Mouse (Mus musculus): Measurements from ENCODE around the gene Crlf2. TPM values are rescaled to one million over a fixed set of nuclear protein-coding genes. Genes with fewer than 3 reads are reported as not detected.

The Crlf2 gene
- polyA plus RNA-seq, 1 experiment from 2014 or later, result 5.7 TPM

GRCm38 (mm10) chr5:109547112-109547511 is 11.7 kb downstream of the Crlf2 start:
- WGBS (ENCODE audit: insufficient replicate concordance), result 57% methylated on average over 2 of the region's 2 CpGs
- no peak overlapping the region for H3K4me2 ChIP-seq
- H3K36me3 ChIP-seq (replicated peaks), result no peaks in the 10 kb centered on the region
- ATAC-seq (ENCODE audit: insufficient read depth), result no peak
- no peaks in the 10 kb centered on the region for H3K4me1 ChIP-seq (replicated peaks)
- no peak overlapping the region for H3K4me3 ChIP-seq (replicated peaks)
- no peak overlapping the region for H3K27ac ChIP-seq (replicated peaks)
- peaks cover 16% of the 10 kb centered on the region for H3K9me3 ChIP-seq (replicated peaks)
- no peaks in the 10 kb centered on the region for H3K27me3 ChIP-seq
- H3K9ac ChIP-seq, result no peak overlapping the region

GRCm38 (mm10) chr5:109509679-109510078 is 49.1 kb downstream of the Crlf2 start:
- Histone ChIP-seq H3K4me1 (replicated peaks) (no peaks in the 10 kb centered on the region), H3K4me2 (no peak overlapping the region)

GRCm38 (mm10) chr5:109506729-109507128 is 52.1 kb downstream of the Crlf2 start:
- H3K27ac ChIP-seq (replicated peaks), result no peak overlapping the region

More at GRCm38 (mm10) chr5:109509679-109510078, 49.1 kb downstream of the Crlf2 start:
- H3K9ac ChIP-seq, result no peak overlapping the region
- ATAC-seq (ENCODE audit: insufficient read depth), result no peak
- no peak overlapping the region for H3K4me3 ChIP-seq (replicated peaks)
- H3K36me3 ChIP-seq (replicated peaks), result no peaks in the 10 kb centered on the region
- no peaks in the 10 kb centered on the region for H3K9me3 ChIP-seq (replicated peaks)
- H3K27me3 ChIP-seq, result no peaks in the 10 kb centered on the region
- no peak overlapping the region for H3K27ac ChIP-seq (replicated peaks)

More at GRCm38 (mm10) chr5:109506729-109507128, 52.1 kb downstream of the Crlf2 start:
- 4% methylated on average over 1 of the region's 1 CpGs for WGBS (ENCODE audit: insufficient replicate concordance)
- H3K4me2 ChIP-seq, result no peak overlapping the region
- H3K4me1 ChIP-seq (replicated peaks), result no peaks in the 10 kb centered on the region
- H3K4me3 ChIP-seq (replicated peaks), result no peak overlapping the region
- ATAC-seq (ENCODE audit: insufficient read depth), result no peak
- H3K9ac ChIP-seq, result no peak overlapping the region
- no peaks in the 10 kb centered on the region for H3K36me3 ChIP-seq (replicated peaks)
- H3K9me3 ChIP-seq (replicated peaks), result no peaks in the 10 kb centered on the region
- no peaks in the 10 kb centered on the region for H3K27me3 ChIP-seq

Other genes starting within 250 kb of the Crlf2 start
- gene Vmn2r16, start 228.8 kb downstream of the Crlf2 start, polyA plus RNA-seq (2015; fragmentation: Nextera tagmentation; extraction: Ambion mirVana), result not detected in 2 replicates
- gene Vmn2r17, start 139.3 kb downstream of the Crlf2 start, polyA plus RNA-seq (2015; fragmentation: Nextera tagmentation; extraction: Ambion mirVana), result not detected in 2 replicates
- 0.39 and 0.40 TPM in 2 replicates for gene 5430403G16Rik, start 132.0 kb upstream of the Crlf2 start, polyA plus RNA-seq (2015; fragmentation: Nextera tagmentation; extraction: Ambion mirVana)
- gene 4930522L14Rik, start 192.9 kb upstream of the Crlf2 start, polyA plus RNA-seq (2015; fragmentation: Nextera tagmentation; extraction: Ambion mirVana), result 3.4 and 4.2 TPM in 2 replicates

All from liver, embryonic 15.5 days (tissue).